Mouse (Mus musculus) retina, adult 2 months (tissue): Measurements from ENCODE around the gene Zfp457.
"Not testable (repeated sequence)": the region's sequence is repeated elsewhere in the genome, so short reads cannot be mapped to it uniquely, and the experiment has no call there.

Experiments
- DNase-seq: peaks from one replicate; pipeline ENCODE4 v3.0.0-alpha.2; 2012; ENCODE audit warnings: low read depth, low spot score

Zfp457 gene

GRCm38 (mm10) chr13:67305822-67306672 is at the start of gene Zfp457:
Zfp457 (minus strand) TSS chr13:67306485.
- DNase-seq: peak; percentile 86

DNA sequence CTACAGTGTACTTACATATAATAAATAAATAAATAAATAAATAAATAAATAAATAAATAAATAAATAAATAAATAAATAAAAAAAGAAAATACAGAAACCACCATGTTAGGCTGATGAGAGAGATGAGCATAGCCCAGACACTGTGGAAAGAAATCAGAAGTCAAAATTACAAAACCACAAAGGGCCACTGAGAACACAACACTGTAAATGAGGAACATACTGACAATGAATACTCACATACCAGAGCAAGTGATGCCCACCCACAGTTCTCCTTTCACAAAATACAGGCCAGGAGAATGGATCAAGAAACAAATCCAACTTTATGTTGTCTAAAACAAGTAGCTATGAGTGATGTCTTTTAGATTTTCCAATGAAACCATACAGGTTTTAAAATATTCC is 45.6 kb upstream of the Zfp457 start:
- no peak for DNase-seq

DNA sequence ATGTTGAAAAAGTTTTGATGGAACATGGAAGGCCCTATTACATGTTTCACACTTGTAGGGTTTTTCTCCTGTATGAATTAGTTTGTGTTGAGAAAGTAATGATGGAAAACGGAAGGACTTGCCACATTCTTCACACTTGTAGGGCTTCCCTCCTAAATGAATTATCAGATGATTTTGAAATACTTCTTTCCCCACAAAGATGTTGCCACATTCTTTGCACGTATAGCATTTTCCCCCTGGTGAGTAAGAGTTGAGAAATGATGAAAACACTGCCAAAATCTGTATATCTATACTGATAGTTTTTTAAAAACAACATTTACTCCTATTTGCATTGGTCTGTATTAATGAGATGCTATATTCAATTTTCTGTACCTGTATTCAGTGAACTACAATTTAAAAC is 37.1 kb upstream of the Zfp457 start:
- DNase-seq: no peak

GRCm38 (mm10) chr13:67332877-67333276 is 26.6 kb upstream of the Zfp457 start:
- DNase-seq: no peak

DNA sequence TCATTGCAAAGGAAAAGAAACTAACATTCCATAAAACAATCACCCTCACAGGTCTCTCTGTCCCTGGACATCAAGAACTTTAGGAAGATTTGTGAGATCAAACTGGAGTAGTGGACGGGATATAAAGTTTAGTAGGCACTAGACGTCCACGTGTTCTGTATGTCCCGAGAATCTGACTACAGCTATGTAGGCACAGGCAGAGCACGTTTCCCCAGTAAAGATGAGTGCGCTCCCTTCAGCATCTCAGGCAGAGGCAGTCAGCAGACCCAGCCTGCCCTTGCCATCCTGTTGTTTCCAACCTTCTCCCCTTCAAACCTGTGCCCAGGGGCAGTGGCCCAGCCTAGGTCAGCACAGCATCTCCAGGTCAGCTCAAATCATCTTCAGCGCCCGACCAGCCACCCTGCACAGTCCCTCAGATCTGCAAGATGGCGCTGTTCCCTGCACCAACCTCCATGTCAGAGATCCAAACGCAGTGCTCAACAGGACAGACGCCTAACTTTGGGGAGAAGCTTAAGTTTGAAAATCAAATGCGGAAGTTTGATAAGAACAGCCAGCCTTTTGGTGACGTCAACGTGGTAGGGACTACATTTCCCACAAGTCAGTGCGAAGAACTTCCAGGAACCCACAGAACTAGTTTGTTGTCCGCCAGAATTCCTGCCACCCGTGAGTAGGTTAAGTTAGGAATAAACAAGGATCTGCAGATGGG is 25.9 kb upstream of the Zfp457 start, which contains the start of gene Zfp595:
Gene Zfp595 (minus strand): TSS at position 552 of the 706 bp plus-strand sequence.
- peak; percentile 49 for DNase-seq

DNA sequence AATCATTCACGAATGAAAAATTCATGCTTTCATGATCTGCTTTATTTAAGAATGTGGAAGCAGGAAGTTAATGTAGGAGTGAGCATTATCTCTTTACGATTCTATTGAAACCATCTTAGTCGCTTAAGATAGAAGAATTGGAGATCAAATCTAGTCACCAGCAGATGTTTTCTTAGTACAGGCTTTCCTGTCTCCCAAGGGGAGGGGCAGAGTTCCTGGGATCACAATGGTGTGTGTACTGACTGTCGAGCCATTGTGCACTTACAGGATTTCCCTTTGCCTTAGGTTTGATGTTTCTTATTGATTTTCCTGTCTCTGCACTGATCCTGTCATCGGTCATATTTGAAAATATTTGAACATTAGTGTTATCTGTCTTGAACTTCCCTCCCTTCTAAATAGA is 433 bp upstream of the Zfp457 start:
- DNase-seq: no peak

GRCm38 (mm10) chr13:67278314-67278713 is 28.0 kb downstream of the Zfp457 start, which contains the start of gene Zfp458:
Zfp458 (minus strand) TSS chr13:67278466.
- DNase-seq: no peak

- DNase-seq: not testable (repeated sequence)
Observed at GRCm38 (mm10) chr13:67269383-67270065, 36.8 kb downstream of the Zfp457 start.

DNA sequence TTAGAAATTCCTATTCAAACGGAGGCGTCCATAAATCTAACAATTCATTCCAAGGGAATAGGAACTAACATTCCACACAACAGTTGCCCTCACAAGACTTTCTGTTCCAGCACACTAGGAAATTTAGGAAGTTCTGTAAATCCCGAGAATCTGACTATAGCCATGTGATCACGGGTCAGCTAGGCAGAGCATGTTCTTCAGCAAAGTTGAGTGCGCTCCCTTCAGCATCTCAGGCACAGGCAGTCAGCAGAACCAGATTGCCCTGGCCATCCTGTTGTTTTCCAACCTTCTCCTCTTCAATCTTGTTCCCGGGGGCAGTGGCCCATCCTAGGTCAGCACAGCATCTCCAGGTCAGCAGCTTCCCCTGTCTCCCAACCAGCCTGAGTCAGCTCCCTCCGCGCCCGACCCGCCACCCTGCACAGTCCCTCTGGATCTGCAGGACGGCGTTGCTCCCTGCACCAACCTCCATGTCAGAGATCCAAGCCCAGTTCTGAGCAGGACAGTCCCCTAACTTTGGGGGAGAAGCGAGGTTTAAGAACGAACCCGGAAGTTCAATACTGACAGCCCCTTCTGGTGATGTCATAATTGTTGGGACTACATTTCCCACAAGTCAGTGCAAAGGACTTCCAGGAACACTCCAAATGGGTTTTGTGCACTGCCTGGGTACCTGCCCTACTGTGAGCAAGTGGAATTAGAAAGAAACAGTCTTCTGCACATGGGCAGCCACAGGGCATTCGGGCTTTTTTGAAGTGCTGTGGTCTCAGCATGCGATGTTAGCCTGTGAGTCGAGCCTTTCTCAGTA is 37.5 kb downstream of the Zfp457 start:
- peak; percentile 74 for DNase-seq
